Mouse (Mus musculus) kidney, embryonic 14.5 days (tissue): ENCODE data around the gene Dynlrb2. TPM values are rescaled to one million over a fixed set of nuclear protein-coding genes. Genes with fewer than 3 reads are reported as not detected.

ENCODE experiments used
- ATAC-seq: fragments of 200-750 bp; cut with Nextera tagmentation; 2 replicates; pipeline ENCODE4 v1.8.0; 2017; ENCODE audit warnings: moderate number of reproducible peaks, mild to moderate bottlenecking, moderate TSS enrichment, moderate library complexity; ENCODE audit not compliant: low FRiP score, low TSS enrichment
- H3K27ac ChIP-seq: fragments of 300-500 bp; sonication (generic); 2 replicates; pipeline ENCODE4 v1.5.1; 2014; ENCODE audit warnings: low read depth, mild to moderate bottlenecking, low read length, moderate library complexity, mixed read lengths
- H3K27me3 ChIP-seq: fragments of 300-500 bp; sonication (generic); 2 replicates; pipeline ENCODE4 v1.6.1; 2014; ENCODE audit warnings: mild to moderate bottlenecking, low read length; ENCODE audit not compliant: control insufficient read depth, insufficient read depth
- H3K36me3 ChIP-seq: fragments of 300-500 bp; sonication (generic); 2 replicates; pipeline ENCODE4 v1.6.1; 2014; ENCODE audit warnings: low read length, mixed read lengths; ENCODE audit not compliant: control insufficient read depth, insufficient read depth
- H3K4me1 ChIP-seq: fragments of 300-500 bp; sonication (generic); 2 replicates; pipeline ENCODE4 v1.6.1; 2014; ENCODE audit warnings: low read length, mixed read lengths; ENCODE audit not compliant: control insufficient read depth, insufficient read depth
- H3K4me2 ChIP-seq: fragments of 300-500 bp; sonication (generic); replicated peaks from 2 replicates; pipeline ENCODE4 v1.6.1; 2014; ENCODE audit warnings: low read depth, mild to moderate bottlenecking, low read length
- H3K4me3 ChIP-seq: fragments of 300-500 bp; sonication (generic); 2 replicates; pipeline ENCODE4 v1.5.1; 2014; ENCODE audit warnings: mild to moderate bottlenecking, low read length
- H3K9ac ChIP-seq: fragments of 300-500 bp; sonication (generic); 2 replicates; pipeline ENCODE4 v1.6.1; 2014; ENCODE audit warnings: low read depth, mild to moderate bottlenecking, low read length, moderate library complexity
- H3K9me3 ChIP-seq: fragments of 300-500 bp; sonication (generic); 2 replicates; pipeline ENCODE4 v1.6.1; 2016; ENCODE audit warnings: low read length; ENCODE audit not compliant: control insufficient read depth
- WGBS: fragments of 180-500 bp; shearing (Covaris S2); extraction: QIAGEN DNeasy Blood & Tissue Kit; methylation state at CpG from one replicate; pipeline ENCODE4 v1.1.7; 2014; 5-methylcytosine and 5-hydroxymethylcytosine counted together
- polyA plus RNA-seq: library from polyadenylated mRNA; unstranded; fragments of >200 nt; fragmentation: Nextera tagmentation; extraction: Ambion mirVana; gene quantifications from 2 replicates; pipeline ENCODE4 v1.2.1, GENCODE M21; 2014

Gene Dynlrb2
- polyA plus RNA-seq, 1 experiment from 2014 or later, result not detected

DNA sequence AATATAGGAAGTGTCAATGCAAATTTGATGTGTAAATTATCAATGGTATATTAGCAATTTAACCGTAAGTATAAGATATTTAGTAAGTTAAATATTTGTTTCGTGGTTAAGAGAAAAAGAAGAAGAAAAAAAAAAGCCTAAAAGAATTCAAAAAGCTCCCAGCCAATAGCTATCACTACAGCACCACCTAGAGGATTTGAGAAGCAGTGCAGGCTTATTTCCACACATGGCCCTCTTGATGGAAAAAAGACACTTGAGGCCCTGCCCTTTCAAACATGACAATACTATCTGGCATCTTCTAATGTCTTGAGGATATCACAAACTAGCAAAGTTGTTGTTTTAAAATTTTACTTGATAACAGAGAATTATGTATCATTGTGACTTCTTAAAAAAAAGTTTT, 20.7 kb upstream of the Dynlrb2 start:
- no peak overlapping the region for H3K4me3 ChIP-seq
- no peak overlapping the region for H3K27ac ChIP-seq
- no peaks in the 10 kb centered on the region for H3K4me1 ChIP-seq
- no peaks in the 10 kb centered on the region for H3K27me3 ChIP-seq
- H3K36me3 ChIP-seq, result no peaks in the 10 kb centered on the region
- no peak for ATAC-seq
- WGBS, result 40% methylated on average over 2 of the region's 2 CpGs
- H3K4me2 ChIP-seq, result no peak overlapping the region
- no peak overlapping the region for H3K9ac ChIP-seq
- no peaks in the 10 kb centered on the region for H3K9me3 ChIP-seq

DNA sequence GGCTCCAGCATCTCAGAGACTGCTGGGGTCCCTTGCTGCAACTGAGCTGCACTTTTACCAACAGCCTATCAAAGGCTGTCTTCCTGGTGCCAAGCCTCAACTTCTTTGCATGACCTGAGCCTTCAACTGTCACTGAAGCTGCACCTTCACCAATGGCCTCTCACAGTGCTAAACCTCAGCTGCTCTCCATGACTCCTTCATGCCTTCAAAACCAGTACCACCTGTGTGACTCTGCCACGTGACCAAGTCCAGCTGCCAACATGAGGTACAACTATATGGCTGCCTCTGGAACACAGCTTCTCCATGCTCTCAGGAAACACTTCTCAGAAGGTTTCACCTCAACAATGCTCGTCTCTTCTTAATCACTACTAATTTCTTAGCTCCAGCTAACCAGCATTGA, 16.2 kb upstream of the Dynlrb2 start:
- no peak overlapping the region for H3K27ac ChIP-seq
- no peaks in the 10 kb centered on the region for H3K9me3 ChIP-seq
- H3K4me2 ChIP-seq, result no peak overlapping the region
- H3K4me1 ChIP-seq, result no peaks in the 10 kb centered on the region
- no peak overlapping the region for H3K4me3 ChIP-seq
- 81% methylated on average over 2 of the region's 2 CpGs for WGBS
- ATAC-seq, result no peak
- no peak overlapping the region for H3K9ac ChIP-seq
- no peaks in the 10 kb centered on the region for H3K36me3 ChIP-seq
- H3K27me3 ChIP-seq, result no peaks in the 10 kb centered on the region

- H3K4me2 ChIP-seq, result no peak overlapping the region
- H3K9ac ChIP-seq, result no peak overlapping the region
- H3K27me3 ChIP-seq, result no peaks in the 10 kb centered on the region
- no peaks in the 10 kb centered on the region for H3K4me1 ChIP-seq
- H3K9me3 ChIP-seq, result no peaks in the 10 kb centered on the region
- no peak overlapping the region for H3K4me3 ChIP-seq
- H3K36me3 ChIP-seq, result no peaks in the 10 kb centered on the region
- ATAC-seq, result no peak
- no peak overlapping the region for H3K27ac ChIP-seq
- WGBS, result 85% methylated on average over 7 of the region's 7 CpGs
These were observed 4.5 kb upstream of the Dynlrb2 start for GRCm38 (mm10) chr8:116500057-116500809.

DNA sequence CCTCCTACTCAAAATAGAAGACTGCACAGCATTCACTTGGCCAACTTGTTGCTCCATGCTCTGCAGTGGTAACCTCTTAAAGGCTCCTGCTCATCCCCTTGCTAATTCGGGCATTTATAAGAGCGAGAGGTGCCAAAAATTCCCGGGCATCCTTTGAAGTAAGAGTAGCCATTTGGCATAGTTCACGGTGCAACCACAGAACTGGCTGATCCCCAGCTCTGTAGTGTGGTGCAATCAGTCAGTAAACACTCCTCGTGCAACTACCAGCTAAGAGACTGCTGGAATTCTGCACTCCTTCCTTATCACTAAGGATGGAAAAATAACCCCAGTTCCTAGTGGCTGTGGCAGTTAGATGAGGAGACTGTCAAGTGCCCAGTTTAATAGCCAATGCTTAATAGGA, 3.9 kb downstream of the Dynlrb2 start:
- WGBS, result 12% methylated on average over 5 of the region's 5 CpGs
- Histone ChIP-seq H3K4me2 (no peak overlapping the region), H3K9me3 (no peaks in the 10 kb centered on the region), H3K4me3 (no peak overlapping the region), H3K27ac (no peak overlapping the region), H3K27me3 (no peaks in the 10 kb centered on the region), H3K4me1 (no peaks in the 10 kb centered on the region), H3K36me3 (no peaks in the 10 kb centered on the region), H3K9ac (no peak overlapping the region)
- no peak for ATAC-seq

- no peak for ATAC-seq
- WGBS, result 62% methylated on average over 3 of the region's 3 CpGs
- no peak overlapping the region for H3K27ac ChIP-seq
These were observed 4.5 kb downstream of the Dynlrb2 start for GRCm38 (mm10) chr8:116509247-116509646.

DNA sequence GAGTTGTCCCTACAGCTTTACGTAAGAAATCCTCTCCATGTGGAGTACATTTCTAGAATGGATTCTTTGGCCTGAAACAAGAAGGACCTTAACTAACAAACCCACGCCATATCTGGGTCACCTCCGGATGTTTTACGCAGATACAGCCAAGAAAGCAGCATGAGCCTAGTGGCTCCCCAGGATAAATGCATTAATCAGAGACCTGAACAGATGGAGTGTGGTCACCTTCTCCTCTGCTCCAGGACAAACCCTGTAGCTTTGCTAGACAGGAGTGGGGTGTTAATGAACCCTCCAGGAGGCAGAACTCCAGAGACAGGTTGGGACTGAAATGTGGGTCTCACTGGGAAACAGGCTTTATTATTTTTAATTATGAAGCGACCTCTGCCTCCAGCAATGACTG, 14.9 kb downstream of the Dynlrb2 start:
- H3K27me3 ChIP-seq, result no peaks in the 10 kb centered on the region
- WGBS, result 87% methylated on average over 5 of the region's 5 CpGs
- no peak overlapping the region for H3K9ac ChIP-seq
- ATAC-seq, result no peak
- no peaks in the 10 kb centered on the region for H3K36me3 ChIP-seq
- no peak overlapping the region for H3K4me3 ChIP-seq
- no peak overlapping the region for H3K4me2 ChIP-seq
- H3K9me3 ChIP-seq, result peaks cover 13% of the 10 kb centered on the region
- H3K4me1 ChIP-seq, result no peaks in the 10 kb centered on the region
- no peak overlapping the region for H3K27ac ChIP-seq

More at GRCm38 (mm10) chr8:116509247-116509646, 4.5 kb downstream of the Dynlrb2 start:
- Histone ChIP-seq H3K9me3 (no peaks in the 10 kb centered on the region), H3K4me1 (no peaks in the 10 kb centered on the region), H3K4me3 (no peak overlapping the region), H3K36me3 (no peaks in the 10 kb centered on the region), H3K4me2 (no peak overlapping the region), H3K9ac (no peak overlapping the region), H3K27me3 (no peaks in the 10 kb centered on the region)

- 91% methylated on average over 4 of the region's 4 CpGs for WGBS
- Histone ChIP-seq H3K4me3 (no peak overlapping the region), H3K36me3 (no peaks in the 10 kb centered on the region), H3K9me3 (peaks cover 13% of the 10 kb centered on the region), H3K4me2 (no peak overlapping the region), H3K27ac (no peak overlapping the region), H3K9ac (no peak overlapping the region), H3K4me1 (no peaks in the 10 kb centered on the region), H3K27me3 (no peaks in the 10 kb centered on the region)
- ATAC-seq, result no peak
These were observed 16.4 kb downstream of the Dynlrb2 start for GRCm38 (mm10) chr8:116521208-116521607.

DNA sequence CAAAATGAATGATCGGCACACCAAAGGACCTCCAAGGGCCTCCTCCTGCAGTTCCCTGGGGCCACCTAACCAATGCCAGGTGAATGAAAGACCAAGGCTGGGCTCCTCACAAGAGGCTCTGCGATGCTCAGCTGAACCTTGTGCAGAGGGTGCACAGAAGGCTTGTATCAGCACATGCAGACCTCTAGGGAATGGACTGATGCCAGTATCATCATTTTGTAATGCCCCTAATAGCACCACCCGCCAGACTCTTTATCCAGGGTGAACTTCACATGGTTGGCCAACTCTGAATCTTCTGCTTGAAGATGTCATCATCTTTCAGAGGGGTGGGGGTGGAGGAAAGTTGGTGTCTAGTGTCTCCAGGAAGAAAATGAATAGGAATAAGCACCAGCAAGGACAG, 16.9 kb downstream of the Dynlrb2 start:
- Histone ChIP-seq H3K9ac (no peak overlapping the region), H3K9me3 (peaks cover 10% of the 10 kb centered on the region), H3K4me2 (no peak overlapping the region), H3K4me1 (no peaks in the 10 kb centered on the region), H3K36me3 (no peaks in the 10 kb centered on the region), H3K27ac (no peak overlapping the region), H3K4me3 (no peak overlapping the region), H3K27me3 (no peaks in the 10 kb centered on the region)
- ATAC-seq, result no peak
- 90% methylated on average over 3 of the region's 3 CpGs for WGBS

GRCm38 (mm10) chr8:116522104-116522767, 17.5 kb downstream of the Dynlrb2 start:
- H3K4me2 ChIP-seq, result no peak overlapping the region
- ATAC-seq, result no peak
- H3K27ac ChIP-seq, result no peak overlapping the region
- H3K9ac ChIP-seq, result no peak overlapping the region
- H3K27me3 ChIP-seq, result no peaks in the 10 kb centered on the region
- WGBS, result 83% methylated on average over 11 of the region's 11 CpGs
- H3K9me3 ChIP-seq, result peaks cover 5% of the 10 kb centered on the region
- H3K36me3 ChIP-seq, result no peaks in the 10 kb centered on the region
- H3K4me3 ChIP-seq, result no peak overlapping the region
- H3K4me1 ChIP-seq, result no peaks in the 10 kb centered on the region
